Mouse (Mus musculus) liver, postnatal 0 days (tissue): Measurements from ENCODE around the gene Pnpla7. TPM values are rescaled to one million over a fixed set of nuclear protein-coding genes. Genes with fewer than 3 reads are reported as not detected.

Source experiments
- ATAC-seq: fragments of 200-750 bp; cut with Nextera tagmentation; 2 replicates; pipeline ENCODE4 v1.8.0; 2017; ENCODE audit warnings: mild to moderate bottlenecking, moderate library complexity
- DNase-seq: peaks from one replicate; pipeline ENCODE4 v3.0.0-alpha.2; 2016
- H3K27ac ChIP-seq: fragments of 300-500 bp; sonication (generic); 2 replicates; pipeline ENCODE4 v1.5.1; 2014; ENCODE audit warnings: antibody characterized with exemption, moderate library complexity, mild to moderate bottlenecking, low read depth
- H3K27me3 ChIP-seq: fragments of 300-500 bp; sonication (generic); 2 replicates; pipeline ENCODE4 v1.6.1; 2014; ENCODE audit warnings: low read length, control low read depth, mixed read lengths; ENCODE audit not compliant: insufficient read depth
- H3K36me3 ChIP-seq: fragments of 300-500 bp; sonication (generic); replicated peaks from 2 replicates; pipeline ENCODE4 v1.6.1; 2014; ENCODE audit warnings: mild to moderate bottlenecking, control low read depth, low read length, moderate library complexity, mixed read lengths; ENCODE audit not compliant: insufficient read depth
- H3K4me1 ChIP-seq: fragments of 300-500 bp; sonication (generic); 2 replicates; pipeline ENCODE4 v1.6.1; 2014; ENCODE audit warnings: antibody characterized with exemption, mild to moderate bottlenecking, control low read depth; ENCODE audit not compliant: insufficient read depth
- H3K4me2 ChIP-seq: fragments of 300-500 bp; sonication (generic); 2 replicates; pipeline ENCODE4 v1.6.1; 2014; ENCODE audit warnings: low read depth, mild to moderate bottlenecking, low read length, moderate library complexity, mixed read lengths
- H3K4me3 ChIP-seq: fragments of 300-500 bp; sonication (generic); 2 replicates; pipeline ENCODE4 v1.5.1; 2014; ENCODE audit warnings: low read depth, low read length
- H3K9ac ChIP-seq: fragments of 300-500 bp; sonication (generic); replicated peaks from 2 replicates; pipeline ENCODE4 v1.6.1; 2014; ENCODE audit warnings: mild to moderate bottlenecking, moderate library complexity
- H3K9me3 ChIP-seq: fragments of 300-500 bp; sonication (generic); 2 replicates; pipeline ENCODE4 v1.6.1; 2016; ENCODE audit warnings: mild to moderate bottlenecking, control low read depth, low read length, mixed read lengths
- CTCF ChIP-seq: sonication (generic); IDR thresholded peaks from 2 replicates; pipeline ENCODE4 v1.5.1; 2016; ENCODE audit warnings: antibody characterized with exemption, low read depth
- EP300 ChIP-seq: IDR thresholded peaks from 2 replicates; pipeline ENCODE4 v1.6.1; 2016; ENCODE audit warnings: antibody characterized with exemption, low read depth, mild to moderate bottlenecking
- WGBS: fragments of 180-500 bp; shearing (Covaris S2); extraction: QIAGEN DNeasy Blood & Tissue Kit; methylation state at CpG from one replicate; pipeline ENCODE4 v1.1.7; 2014; ENCODE audit not compliant: insufficient replicate concordance; 5-methylcytosine and 5-hydroxymethylcytosine counted together
- polyA plus RNA-seq: library from polyadenylated mRNA; unstranded; fragments of >200 nt; fragmentation: Nextera tagmentation; extraction: Ambion mirVana; gene quantifications from 2 replicates; pipeline ENCODE4 v1.2.1, GENCODE M21; 2015

Pnpla7 gene
- polyA plus RNA-seq, 1 experiment from 2014 or later: 64.5 TPM

DNA sequence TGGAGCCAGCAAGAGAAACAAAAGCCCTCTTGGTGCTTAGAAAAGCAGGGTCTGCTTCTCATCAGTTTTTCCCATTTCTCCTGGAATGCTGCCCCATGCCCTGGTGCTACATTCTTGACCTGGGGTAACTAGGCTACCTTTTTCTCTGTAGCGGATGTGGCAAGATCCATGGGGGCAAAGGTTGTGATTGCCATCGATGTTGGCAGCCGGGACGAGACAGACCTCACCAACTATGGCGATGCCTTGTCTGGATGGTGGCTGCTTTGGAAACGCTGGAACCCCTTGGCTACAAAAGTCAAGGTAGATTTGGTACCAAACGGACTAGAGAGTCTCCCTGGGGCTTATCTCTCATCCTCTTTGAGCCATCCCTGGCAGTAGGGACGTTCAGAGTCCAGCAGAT lies 75.6 kb downstream of the Pnpla7 start:
- H3K27ac ChIP-seq: peak overlapping the region; percentile 69
- peaks cover 26% of the 10 kb centered on the region for H3K36me3 ChIP-seq
- H3K9me3 ChIP-seq: no peaks in the 10 kb centered on the region
- TF ChIP-seq EP300 (peak; percentile 32; the same call in 1 of the 2 replicates), CTCF (no peak)
- DNase-seq (peak; percentile 70), ATAC-seq (peak; percentile 68)
- peaks cover 15% of the 10 kb centered on the region for H3K4me1 ChIP-seq
- H3K9ac ChIP-seq: no peak overlapping the region
- H3K27me3 ChIP-seq: no peaks in the 10 kb centered on the region
- H3K4me3 ChIP-seq: no peak overlapping the region
- WGBS: 62% methylated on average over 8 of the region's 8 CpGs
- H3K4me2 ChIP-seq: peak overlapping the region; percentile 38; the same call in 1 of the 2 replicates

DNA sequence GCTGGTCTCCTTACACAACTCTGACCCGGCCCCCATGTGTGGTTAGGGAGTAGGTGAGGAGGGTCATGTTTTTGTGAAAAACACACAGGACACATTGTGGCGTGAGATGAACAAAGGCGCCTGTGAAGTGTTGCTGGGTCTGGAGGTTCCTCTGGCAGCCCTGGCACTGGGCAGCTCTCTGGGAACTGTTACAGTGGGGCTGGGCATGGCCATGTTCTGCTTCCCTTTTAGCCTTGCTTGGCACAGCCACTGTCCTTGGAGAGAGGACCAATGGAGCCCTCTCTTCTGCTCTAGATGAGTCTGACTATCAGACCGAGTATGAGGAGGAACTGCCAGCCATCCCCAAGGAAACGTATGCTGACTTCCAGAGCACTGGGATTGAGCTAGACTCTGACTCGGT lies 77.3 kb downstream of the Pnpla7 start:
- no peak for ATAC-seq
- Histone ChIP-seq H3K9ac (no peak overlapping the region), H3K4me2 (no peak overlapping the region), H3K4me1 (peaks cover 15% of the 10 kb centered on the region), H3K27me3 (no peaks in the 10 kb centered on the region), H3K4me3 (no peak overlapping the region), H3K36me3 (peaks cover 29% of the 10 kb centered on the region), H3K9me3 (no peaks in the 10 kb centered on the region), H3K27ac (no peak overlapping the region)
- TF ChIP-seq EP300: no peak
- no peak for TF ChIP-seq CTCF
- WGBS: 85% methylated on average over 6 of the region's 6 CpGs
- DNase-seq: no peak

DNA sequence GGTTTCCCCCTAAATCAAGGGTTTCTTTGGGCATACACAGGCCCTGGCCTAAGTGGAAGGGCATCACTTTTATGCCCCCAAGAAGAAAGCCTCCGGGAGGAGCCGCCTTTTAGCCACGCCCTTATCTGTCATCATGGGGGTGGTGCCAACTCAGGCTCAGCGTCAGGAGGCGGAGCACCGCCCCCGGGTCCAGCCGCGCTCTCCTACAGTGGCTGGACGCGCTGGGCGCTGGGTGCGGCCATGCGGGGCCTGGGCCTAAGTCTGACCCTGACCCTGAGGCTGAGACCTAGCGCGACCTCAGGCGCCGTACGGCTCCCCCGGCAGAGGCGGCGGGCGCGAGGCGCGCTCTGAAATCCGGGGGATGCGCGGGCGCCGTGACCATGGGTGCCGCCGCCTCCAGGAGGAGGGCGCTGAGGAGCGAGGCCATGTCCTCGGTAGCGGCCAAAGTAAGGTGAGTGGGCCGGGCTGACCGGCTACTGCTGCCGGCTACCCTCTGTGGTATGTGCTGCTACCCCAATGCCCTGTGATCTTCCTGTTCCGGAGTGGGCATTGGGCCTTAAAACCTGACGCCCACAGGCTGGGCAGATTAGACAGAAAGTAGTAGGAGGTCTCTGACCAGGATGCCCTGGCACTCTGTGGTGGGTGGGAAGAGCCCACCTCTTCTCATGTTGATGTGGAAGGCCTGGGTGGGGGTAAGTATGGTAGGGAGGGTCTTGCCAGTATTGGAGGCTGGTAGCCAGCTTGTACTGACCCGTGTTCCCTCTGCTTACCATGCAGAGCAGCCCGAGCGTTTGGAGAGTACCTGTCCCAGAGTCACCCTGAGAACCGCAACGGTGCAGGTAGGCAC lies 78.6 kb downstream of the Pnpla7 start, which contains the start of gene Nsmf:
Gene Nsmf, plus strand, starts transcription at position 135 of the 847 bp plus-strand sequence.
- H3K36me3 ChIP-seq: peaks cover 28% of the 10 kb centered on the region
- H3K4me2 ChIP-seq: peak within 1 kb of the TSS; percentile 97
- 7% methylated on average over 36 of the region's 47 CpGs for whole genome bisulfite sequencing
- ATAC-seq (peak; percentile 88), DNase-seq (peak; percentile 90)
- no peaks in the 10 kb centered on the region for H3K27me3 ChIP-seq
- peak within 1 kb of the TSS; percentile 70 for H3K27ac ChIP-seq
- TF ChIP-seq EP300 (no peak), CTCF (peak; percentile 22; the same call in 1 of the 2 replicates)
- peak within 1 kb of the TSS; percentile 82 for H3K4me3 ChIP-seq
- peak within 1 kb of the TSS; percentile 81 for H3K9ac ChIP-seq
- peaks cover 15% of the 10 kb centered on the region for H3K4me1 ChIP-seq
- H3K9me3 ChIP-seq: no peaks in the 10 kb centered on the region

DNA sequence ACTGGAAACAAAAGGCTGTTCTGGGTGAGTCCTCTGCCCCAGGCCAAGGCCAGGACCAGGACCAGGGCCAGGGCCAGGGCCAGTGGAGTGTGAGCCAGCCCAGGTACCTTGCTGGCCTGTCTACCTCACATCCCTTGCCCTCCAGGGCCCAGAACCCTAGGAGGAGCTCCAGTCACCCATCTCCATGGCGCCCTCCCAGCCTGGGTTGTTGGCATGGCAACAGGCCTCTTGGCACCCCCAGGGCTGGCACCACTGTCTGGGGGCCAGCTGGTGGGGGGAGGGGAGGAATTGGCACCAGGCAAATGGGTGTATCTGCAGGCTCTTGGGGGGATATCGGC lies 79.2 kb downstream of the Pnpla7 start:
- WGBS: 75% methylated on average over 2 of the region's 2 CpGs
- no peaks in the 10 kb centered on the region for H3K27me3 ChIP-seq
- H3K9ac ChIP-seq: peak overlapping the region; percentile 81
- H3K4me3 ChIP-seq: peak overlapping the region; percentile 82
- H3K4me2 ChIP-seq: peak overlapping the region; percentile 97
- ATAC-seq (no peak; the same call in 1 of the 2 replicates), DNase-seq (peak; percentile 34)
- H3K4me1 ChIP-seq: peaks cover 15% of the 10 kb centered on the region
- H3K27ac ChIP-seq: no peak overlapping the region
- peaks cover 30% of the 10 kb centered on the region for H3K36me3 ChIP-seq
- no peak for TF ChIP-seq CTCF
- no peak for TF ChIP-seq EP300
- H3K9me3 ChIP-seq: no peaks in the 10 kb centered on the region

DNA sequence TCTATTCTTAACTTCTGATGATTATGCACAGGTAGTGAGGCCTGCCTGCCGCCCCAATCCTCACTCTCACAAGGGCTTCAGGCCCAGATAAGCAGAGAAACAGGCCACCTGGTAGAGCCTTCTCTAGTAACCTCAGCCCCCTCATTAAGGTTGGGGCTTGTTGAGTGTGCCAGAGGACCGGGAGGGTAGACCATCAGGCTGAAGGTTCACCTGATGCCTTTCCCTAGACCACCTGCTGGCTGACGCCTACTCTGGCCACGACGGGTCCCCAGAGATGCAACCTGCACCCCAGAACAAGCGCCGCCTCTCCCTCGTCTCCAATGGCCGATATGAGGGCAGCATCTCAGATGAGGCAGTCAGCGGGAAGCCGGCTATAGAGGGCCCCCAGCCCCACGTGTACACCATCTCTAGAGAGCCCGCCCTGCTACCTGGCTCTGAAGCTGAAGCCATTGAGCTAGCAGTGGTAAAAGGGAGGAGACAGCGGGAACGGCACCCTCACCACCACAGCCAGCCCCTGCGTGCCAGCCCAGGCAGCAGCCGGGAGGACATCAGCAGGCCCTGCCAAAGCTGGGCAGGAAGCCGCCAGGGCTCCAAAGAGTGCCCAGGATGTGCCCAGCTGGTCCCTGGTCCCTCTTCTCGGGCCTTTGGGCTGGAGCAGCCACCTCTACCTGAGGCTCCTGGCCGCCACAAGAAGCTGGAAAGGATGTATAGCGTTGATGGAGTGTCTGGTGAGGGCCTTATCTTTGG lies 79.7 kb downstream of the Pnpla7 start:
- TF ChIP-seq CTCF: no peak
- TF ChIP-seq EP300: no peak
- peaks cover 28% of the 10 kb centered on the region for H3K36me3 ChIP-seq
- H3K4me2 ChIP-seq: peak overlapping the region; percentile 97; the same call in 1 of the 2 replicates
- no peak for DNase-seq
- H3K4me3 ChIP-seq: peak overlapping the region; percentile 82
- no peak for ATAC-seq
- H3K27ac ChIP-seq: no peak overlapping the region
- peaks cover 15% of the 10 kb centered on the region for H3K4me1 ChIP-seq
- no peaks in the 10 kb centered on the region for H3K9me3 ChIP-seq
- 86% methylated on average over 21 of the region's 21 CpGs for WGBS
- H3K27me3 ChIP-seq: no peaks in the 10 kb centered on the region
- peak overlapping the region; percentile 81 for H3K9ac ChIP-seq

DNA sequence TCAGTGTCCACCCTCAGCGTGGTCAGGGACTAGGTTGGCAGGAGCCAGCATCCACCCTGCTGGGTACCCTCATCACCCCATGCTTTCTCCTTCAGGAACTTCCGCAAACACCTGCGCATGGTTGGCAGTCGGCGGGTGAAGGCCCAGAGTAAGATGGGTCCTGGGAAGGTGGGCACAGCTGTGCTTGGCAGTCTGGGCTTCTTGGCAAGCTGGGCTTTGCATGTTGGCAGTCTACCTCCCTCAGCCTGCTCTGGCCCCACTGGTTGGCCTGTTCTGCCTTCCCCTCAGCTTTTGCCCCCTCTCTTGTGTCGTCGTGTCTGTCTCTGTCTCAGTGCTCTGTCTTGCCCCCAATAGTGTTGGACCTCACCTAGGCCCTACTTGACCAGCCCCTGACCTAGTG lies 83.1 kb downstream of the Pnpla7 start:
- 81% methylated on average over 7 of the region's 7 CpGs for WGBS
- H3K9me3 ChIP-seq: no peaks in the 10 kb centered on the region
- peaks cover 11% of the 10 kb centered on the region for H3K4me1 ChIP-seq
- H3K4me3 ChIP-seq: no peak overlapping the region
- no peak overlapping the region for H3K4me2 ChIP-seq
- no peak for DNase-seq
- ATAC-seq: no peak
- no peaks in the 10 kb centered on the region for H3K27me3 ChIP-seq
- no peak overlapping the region for H3K27ac ChIP-seq
- TF ChIP-seq EP300 (no peak), CTCF (no peak)
- H3K36me3 ChIP-seq: peaks cover 18% of the 10 kb centered on the region; the same call in 1 of the 2 replicates
- H3K9ac ChIP-seq: no peak overlapping the region
